Mouse (Mus musculus): ENCODE results near the gene 3110070M22Rik. TPM values are rescaled to one million over a fixed set of nuclear protein-coding genes. Genes with fewer than 3 reads are reported as not detected.
A peak's percentile ranks its signal among the peaks of the same experiment; 100 is the strongest.
"Not testable (repeated sequence)": the region's sequence is repeated elsewhere in the genome, so short reads cannot be mapped to it uniquely, and the experiment has no call there.

Gene 3110070M22Rik
- 1.2 and 2.1 TPM in 2 replicates for polyA plus RNA-seq (2014; fragmentation: Nextera tagmentation; extraction: Ambion mirVana)

GRCm38 (mm10) chr13:119487880-119488580, at the start of gene 3110070M22Rik, which contains the start of gene Tmem267:
Gene 3110070M22Rik (minus strand): TSS chr13:119488383.
Gene Tmem267 (plus strand): TSS chr13:119488039.
- ATAC-seq (ENCODE audit: low FRiP score, low TSS enrichment), result no peak
- H3K9me3 ChIP-seq (ENCODE audit: control insufficient read depth, low read length), result peaks cover 10% of the 10 kb centered on the region; the same call in 1 of the 2 replicates
- no peaks in the 10 kb centered on the region for H3K4me1 ChIP-seq (ENCODE audit: control insufficient read depth, insufficient read depth, low read length)
- H3K27me3 ChIP-seq (ENCODE audit: control insufficient read depth, insufficient read depth, low read length), result no peaks in the 10 kb centered on the region
- peak within 1 kb of the TSS; percentile 44; the same call in 1 of the 2 replicates for H3K27ac ChIP-seq (ENCODE audit: low read depth, low read length)
- peaks cover 32% of the 10 kb centered on the region for H3K36me3 ChIP-seq (ENCODE audit: control insufficient read depth, insufficient read depth, low read length)
- no peak within 1 kb of the TSS; the same call in 1 of the 2 replicates for H3K9ac ChIP-seq (ENCODE audit: low read depth, low read length)
- no peak within 1 kb of the TSS for H3K4me3 ChIP-seq (ENCODE audit: low read length)
- 58% methylated on average over 84 of the region's 87 CpGs for WGBS
- H3K4me2 ChIP-seq (replicated peaks; ENCODE audit: low read depth, low read length), result no peak within 1 kb of the TSS; the same call in 1 of the 2 replicates

DNA sequence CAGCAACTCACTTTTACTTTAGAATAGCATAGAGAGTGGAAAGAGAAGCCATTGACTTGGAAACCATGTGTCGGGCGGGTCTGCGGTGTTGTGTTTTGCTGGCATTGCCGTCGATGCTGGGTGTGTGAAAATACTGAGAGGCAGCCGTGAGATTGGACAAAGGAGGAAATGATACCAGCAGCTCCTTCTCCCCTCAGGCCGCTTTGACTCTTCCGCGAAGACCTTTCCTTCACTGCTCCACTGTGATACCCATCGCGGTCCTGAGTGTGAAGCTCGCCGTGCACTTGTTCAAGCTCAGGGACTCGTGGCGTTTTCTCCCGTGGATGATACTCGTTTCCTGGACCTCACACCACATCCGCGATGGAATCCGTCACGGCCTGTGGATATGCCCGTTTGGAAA, 6.8 kb upstream of the 3110070M22Rik start:
- peaks cover 13% of the 10 kb centered on the region; the same call in 1 of the 2 replicates for H3K9me3 ChIP-seq (ENCODE audit: control insufficient read depth, low read length)
- not testable (repeated sequence) for H3K27ac ChIP-seq (ENCODE audit: low read depth, low read length); H3K4me1 ChIP-seq (ENCODE audit: control insufficient read depth, insufficient read depth, low read length); H3K36me3 ChIP-seq (ENCODE audit: control insufficient read depth, insufficient read depth, low read length); H3K4me3 ChIP-seq (ENCODE audit: low read length); H3K27me3 ChIP-seq (ENCODE audit: control insufficient read depth, insufficient read depth, low read length); H3K9ac ChIP-seq (ENCODE audit: low read depth, low read length); H3K4me2 ChIP-seq (replicated peaks; ENCODE audit: low read depth, low read length)
- peak; percentile 36; the same call in 1 of the 2 replicates for ATAC-seq (ENCODE audit: low FRiP score, low TSS enrichment)
- 94% methylated on average over 10 of the region's 22 CpGs for WGBS

DNA sequence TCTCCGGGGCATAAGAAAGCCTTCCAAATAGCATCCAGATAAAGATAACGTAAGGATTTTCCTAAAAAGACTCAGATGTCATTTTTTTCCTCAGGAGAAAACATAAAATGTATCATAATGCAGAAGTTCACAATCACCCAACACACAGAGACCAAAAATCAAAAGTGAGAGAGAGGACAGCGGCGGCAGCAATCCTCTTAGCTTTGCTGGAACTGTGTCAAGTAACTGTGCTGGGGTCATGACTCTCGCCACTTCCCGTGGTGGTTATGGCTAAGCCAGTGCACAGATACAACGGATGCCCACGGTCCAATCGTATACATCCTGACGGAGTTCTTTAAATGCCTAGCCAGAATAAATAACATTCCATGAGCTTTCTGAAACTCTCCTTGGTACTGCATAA, 3.9 kb upstream of the 3110070M22Rik start:
- WGBS, result 93% methylated on average over 10 of the region's 10 CpGs

DNA sequence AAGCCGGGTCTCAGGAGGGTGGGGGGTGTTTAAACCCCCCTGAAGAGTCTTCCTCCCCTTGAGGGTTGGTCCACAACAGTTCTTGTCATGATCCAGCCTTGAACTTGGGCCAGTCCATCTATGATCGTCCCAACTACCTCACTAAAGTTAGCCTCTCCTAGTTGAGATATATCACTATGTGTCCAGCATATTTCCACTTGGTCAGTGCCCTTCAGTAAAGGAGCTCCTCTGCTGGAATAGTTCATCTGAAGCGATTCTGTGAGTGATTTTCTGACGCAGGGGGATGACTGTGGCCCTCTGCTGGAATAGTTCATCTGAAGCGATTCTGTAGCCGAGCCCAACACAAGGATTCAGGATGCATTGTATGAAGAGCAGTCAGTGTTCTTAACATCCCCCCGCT, 829 bp downstream of the 3110070M22Rik start:
- WGBS, result 43% methylated on average over 7 of the region's 7 CpGs
- ATAC-seq (ENCODE audit: low FRiP score, low TSS enrichment), result no peak

More for the DNA sequence above, 3.9 kb upstream of the 3110070M22Rik start:
- H3K4me1 ChIP-seq (ENCODE audit: control insufficient read depth, insufficient read depth, low read length); H3K36me3 ChIP-seq (ENCODE audit: control insufficient read depth, insufficient read depth, low read length); H3K27ac ChIP-seq (ENCODE audit: low read depth, low read length); H3K9ac ChIP-seq (ENCODE audit: low read depth, low read length); H3K4me2 ChIP-seq (replicated peaks; ENCODE audit: low read depth, low read length); ATAC-seq (ENCODE audit: low FRiP score, low TSS enrichment); H3K27me3 ChIP-seq (ENCODE audit: control insufficient read depth, insufficient read depth, low read length); H3K4me3 ChIP-seq (ENCODE audit: low read length): not testable (repeated sequence)
- H3K9me3 ChIP-seq (ENCODE audit: control insufficient read depth, low read length), result peaks cover 14% of the 10 kb centered on the region; the same call in 1 of the 2 replicates

GRCm38 (mm10) chr13:119477789-119478188, 10.4 kb downstream of the 3110070M22Rik start:
- peaks cover 63% of the 10 kb centered on the region for H3K36me3 ChIP-seq (ENCODE audit: control insufficient read depth, insufficient read depth, low read length)

More for the DNA sequence above, 829 bp downstream of the 3110070M22Rik start:
- H3K36me3 ChIP-seq (ENCODE audit: control insufficient read depth, insufficient read depth, low read length), result peaks cover 33% of the 10 kb centered on the region
- no peak overlapping the region; the same call in 1 of the 2 replicates for H3K4me2 ChIP-seq (replicated peaks; ENCODE audit: low read depth, low read length)
- H3K4me1 ChIP-seq (ENCODE audit: control insufficient read depth, insufficient read depth, low read length), result no peaks in the 10 kb centered on the region
- no peaks in the 10 kb centered on the region for H3K27me3 ChIP-seq (ENCODE audit: control insufficient read depth, insufficient read depth, low read length)
- H3K27ac ChIP-seq (ENCODE audit: low read depth, low read length), result no peak overlapping the region
- no peak overlapping the region for H3K4me3 ChIP-seq (ENCODE audit: low read length)
- H3K9ac ChIP-seq (ENCODE audit: low read depth, low read length), result no peak overlapping the region
- H3K9me3 ChIP-seq (ENCODE audit: control insufficient read depth, low read length), result peaks cover 10% of the 10 kb centered on the region; the same call in 1 of the 2 replicates

GRCm38 (mm10) chr13:119476631-119477030, 11.6 kb downstream of the 3110070M22Rik start:
- 90% methylated on average over 9 of the region's 9 CpGs for WGBS
- ATAC-seq (ENCODE audit: low FRiP score, low TSS enrichment), result no peak

More at GRCm38 (mm10) chr13:119477789-119478188, 10.4 kb downstream of the 3110070M22Rik start:
- Histone ChIP-seq H3K4me3 (ENCODE audit: low read length) (no peak overlapping the region), H3K27me3 (ENCODE audit: control insufficient read depth, insufficient read depth, low read length) (no peaks in the 10 kb centered on the region), H3K9me3 (ENCODE audit: control insufficient read depth, low read length) (no peaks in the 10 kb centered on the region), H3K27ac (ENCODE audit: low read depth, low read length) (no peak overlapping the region), H3K4me1 (ENCODE audit: control insufficient read depth, insufficient read depth, low read length) (no peaks in the 10 kb centered on the region), H3K9ac (ENCODE audit: low read depth, low read length) (no peak overlapping the region), H3K4me2 (replicated peaks; ENCODE audit: low read depth, low read length) (no peak overlapping the region)
- ATAC-seq (ENCODE audit: low FRiP score, low TSS enrichment), result no peak
- WGBS, result 93% methylated on average over 2 of the region's 2 CpGs

GRCm38 (mm10) chr13:119462596-119463560, 25.3 kb downstream of the 3110070M22Rik start, which contains the start of gene 4833420G17Rik:
Gene 4833420G17Rik (plus strand): TSS chr13:119462768.
- Histone ChIP-seq H3K27ac (ENCODE audit: low read depth, low read length) (peak within 1 kb of the TSS; percentile 61), H3K4me2 (replicated peaks; ENCODE audit: low read depth, low read length) (peak within 1 kb of the TSS; percentile 77), H3K4me1 (ENCODE audit: control insufficient read depth, insufficient read depth, low read length) (peaks cover 9% of the 10 kb centered on the region; the same call in 1 of the 2 replicates), H3K9ac (ENCODE audit: low read depth, low read length) (peak within 1 kb of the TSS; percentile 81), H3K27me3 (ENCODE audit: control insufficient read depth, insufficient read depth, low read length) (no peaks in the 10 kb centered on the region), H3K36me3 (ENCODE audit: control insufficient read depth, insufficient read depth, low read length) (peaks cover 32% of the 10 kb centered on the region), H3K4me3 (ENCODE audit: low read length) (peak within 1 kb of the TSS; percentile 87), H3K9me3 (ENCODE audit: control insufficient read depth, low read length) (no peaks in the 10 kb centered on the region)
- ATAC-seq (ENCODE audit: low FRiP score, low TSS enrichment), result peak; percentile 97
- WGBS, result 4% methylated on average over 57 of the region's 57 CpGs

More at GRCm38 (mm10) chr13:119476631-119477030, 11.6 kb downstream of the 3110070M22Rik start:
- no peaks in the 10 kb centered on the region for H3K9me3 ChIP-seq (ENCODE audit: control insufficient read depth, low read length)
- H3K36me3 ChIP-seq (ENCODE audit: control insufficient read depth, insufficient read depth, low read length), result peaks cover 73% of the 10 kb centered on the region
- no peaks in the 10 kb centered on the region for H3K27me3 ChIP-seq (ENCODE audit: control insufficient read depth, insufficient read depth, low read length)
- no peak overlapping the region for H3K27ac ChIP-seq (ENCODE audit: low read depth, low read length)
- H3K4me2 ChIP-seq (replicated peaks; ENCODE audit: low read depth, low read length), result no peak overlapping the region
- H3K4me3 ChIP-seq (ENCODE audit: low read length), result no peak overlapping the region
- no peaks in the 10 kb centered on the region for H3K4me1 ChIP-seq (ENCODE audit: control insufficient read depth, insufficient read depth, low read length)
- no peak overlapping the region for H3K9ac ChIP-seq (ENCODE audit: low read depth, low read length)

GRCm38 (mm10) chr13:119461900-119462595, 26.1 kb downstream of the 3110070M22Rik start:
- Histone ChIP-seq H3K27ac (ENCODE audit: low read depth, low read length) (peak overlapping the region; percentile 61), H3K4me2 (replicated peaks; ENCODE audit: low read depth, low read length) (peak overlapping the region; percentile 57), H3K27me3 (ENCODE audit: control insufficient read depth, insufficient read depth, low read length) (no peaks in the 10 kb centered on the region), H3K4me1 (ENCODE audit: control insufficient read depth, insufficient read depth, low read length) (peaks cover 9% of the 10 kb centered on the region; the same call in 1 of the 2 replicates), H3K4me3 (ENCODE audit: low read length) (peak overlapping the region; percentile 87), H3K36me3 (ENCODE audit: control insufficient read depth, insufficient read depth, low read length) (peaks cover 28% of the 10 kb centered on the region), H3K9ac (ENCODE audit: low read depth, low read length) (peak overlapping the region; percentile 81), H3K9me3 (ENCODE audit: control insufficient read depth, low read length) (no peaks in the 10 kb centered on the region)
- WGBS, result 5% methylated on average over 10 of the region's 10 CpGs
- ATAC-seq (ENCODE audit: low FRiP score, low TSS enrichment), result peak; percentile 46
